Mouse (Mus musculus): ENCODE results near the gene Nae1. TPM values are rescaled to one million over a fixed set of nuclear protein-coding genes. Genes with fewer than 3 reads are reported as not detected.
A peak's percentile ranks its signal among the peaks of the same experiment; 100 is the strongest.
"Not testable (repeated sequence)": the region's sequence is repeated elsewhere in the genome, so short reads cannot be mapped to it uniquely, and the experiment has no call there.

Gene Nae1
- 10 to 100 TPM; 48.5 to 59.2 (median 55.1) TPM for total RNA-seq (2022)

GRCm38 (mm10) chr8:104533971-104534778 lies at the start of gene Nae1, which contains the start of gene Car7:
Gene Nae1, minus strand, starts transcription at chr8:104534637.
Gene Car7, plus strand, starts transcription at chr8:104534689.
- DNase-seq (ENCODE audit: low spot score in 2 of 2): peak; percentile 85 to 95

GRCm38 (mm10) chr8:104577606-104578005 lies 43.2 kb upstream of the Nae1 start:
- not testable (repeated sequence) for DNase-seq (ENCODE audit: low spot score in 2 of 2)

- DNase-seq (ENCODE audit: low spot score in 2 of 2): no peak
These were observed 42.4 kb upstream of the Nae1 start for GRCm38 (mm10) chr8:104576820-104577219.

GRCm38 (mm10) chr8:104570436-104571343 lies 36.3 kb upstream of the Nae1 start:
- peak; percentile 45 to 67 for DNase-seq (ENCODE audit: low spot score in 2 of 2)

- no peak for DNase-seq (ENCODE audit: low spot score in 2 of 2)
These were observed 35.1 kb upstream of the Nae1 start for GRCm38 (mm10) chr8:104569559-104569958.

GRCm38 (mm10) chr8:104565457-104565798 lies 31.0 kb upstream of the Nae1 start:
- DNase-seq (ENCODE audit: low spot score in 2 of 2): no peak

GRCm38 (mm10) chr8:104564633-104565456 lies 30.4 kb upstream of the Nae1 start:
- DNase-seq (ENCODE audit: low spot score in 2 of 2): peak; percentile 40 to 65

GRCm38 (mm10) chr8:104560731-104561130 lies 26.3 kb upstream of the Nae1 start:
- DNase-seq (ENCODE audit: low spot score in 2 of 2): no peak

GRCm38 (mm10) chr8:104557226-104557625 lies 22.8 kb upstream of the Nae1 start:
- no peak for DNase-seq (ENCODE audit: low spot score in 2 of 2)

- no peak for DNase-seq (ENCODE audit: low spot score in 2 of 2)
These were observed 20.8 kb upstream of the Nae1 start for GRCm38 (mm10) chr8:104555191-104555590.

- DNase-seq (ENCODE audit: low spot score in 2 of 2): no peak
These were observed 9.1 kb upstream of the Nae1 start for GRCm38 (mm10) chr8:104543440-104544045.

- peak; percentile 54 to 90 for DNase-seq (ENCODE audit: low spot score in 2 of 2)
These were observed 7.7 kb upstream of the Nae1 start for GRCm38 (mm10) chr8:104542160-104542559.

GRCm38 (mm10) chr8:104541515-104541880 lies 7.1 kb upstream of the Nae1 start:
- DNase-seq (ENCODE audit: low spot score in 2 of 2): no peak

- peak; percentile 43 to 45 for DNase-seq (ENCODE audit: low spot score in 2 of 2)
These were observed 6.5 kb upstream of the Nae1 start for GRCm38 (mm10) chr8:104540710-104541514.

GRCm38 (mm10) chr8:104540238-104540637 lies 5.8 kb upstream of the Nae1 start:
- DNase-seq (ENCODE audit: low spot score in 2 of 2): no peak

- DNase-seq (ENCODE audit: low spot score in 2 of 2): peak in 1 of 2 experiments; percentile 67
These were observed 5.1 kb upstream of the Nae1 start for GRCm38 (mm10) chr8:104539566-104539965.

- peak in 1 of 2 experiments; percentile 36 for DNase-seq (ENCODE audit: low spot score in 2 of 2)
These were observed 4.5 kb upstream of the Nae1 start for GRCm38 (mm10) chr8:104538896-104539295.

- DNase-seq (ENCODE audit: low spot score in 2 of 2): no peak
These were observed 1.6 kb upstream of the Nae1 start for GRCm38 (mm10) chr8:104536028-104536427.

GRCm38 (mm10) chr8:104535378-104535777 lies 941 bp upstream of the Nae1 start:
- no peak for DNase-seq (ENCODE audit: low spot score in 2 of 2)

GRCm38 (mm10) chr8:104534779-104535141 lies 323 bp upstream of the Nae1 start:
- DNase-seq (ENCODE audit: low spot score in 2 of 2): no peak
